ENCODE assay signal across 8 mouse cellular contexts in genomic region chr1:189006267-189006666, GRCm38 (mm10). TPM values are rescaled to one million over a fixed set of nuclear protein-coding genes. Genes with fewer than 3 reads are reported as not detected.
A peak's percentile ranks its signal among the peaks of the same experiment; 100 is the strongest.
DNase-seq lines count a peak whose midpoint lies in the region; ATAC-seq and TF ChIP-seq lines count a peak whose summit lies in the region.

No protein-coding gene starts in this region.

- no peak overlapping the region for H3K9ac ChIP-seq in lung, postnatal 0 days (replicated peaks; ENCODE audit: low read depth)
- H3K9ac ChIP-seq in forebrain, embryonic 13.5 days, result peak overlapping the region; percentile 26; the same call in 1 of the 2 replicates
- no peak overlapping the region; the same call in 1 of the 2 replicates for H3K9ac ChIP-seq in liver, embryonic 11.5 days (ENCODE audit: low read depth, low read length)
- no peak overlapping the region for H3K9ac ChIP-seq in stomach, embryonic 16.5 days (ENCODE audit: low read length)

- H3K9me3 ChIP-seq in lung, postnatal 0 days (ENCODE audit: low read length), result no peaks in the 10 kb centered on the region
- no peaks in the 10 kb centered on the region for H3K9me3 ChIP-seq in forebrain, embryonic 13.5 days (replicated peaks)
- no peaks in the 10 kb centered on the region for H3K9me3 ChIP-seq in liver, embryonic 11.5 days (ENCODE audit: control insufficient read depth, low read length)
- H3K9me3 ChIP-seq in stomach, embryonic 16.5 days (replicated peaks; ENCODE audit: control insufficient read depth, low read length), result no peaks in the 10 kb centered on the region

- peak; percentile 88 for DNase-seq in lung, postnatal 0 days (ENCODE audit: low spot score)
- no peak for DNase-seq in lung, postnatal 14 days
- no peak for DNase-seq in liver, embryonic 11.5 days (ENCODE audit: low spot score)
- no peak for DNase-seq in layer of hippocampus, postnatal 14 days (ENCODE audit: low spot score in 2 of 2)
- DNase-seq in Muller cell, postnatal 12 days (ENCODE audit: inconsistent ontology term), result no peak
- DNase-seq in testis, postnatal 10 days (ENCODE audit: low spot score), result no peak

- H3K4me1 ChIP-seq in lung, postnatal 0 days (ENCODE audit: insufficient read depth, low read depth, low read length), result peaks cover 15% of the 10 kb centered on the region; the same call in 1 of the 2 replicates
- H3K4me1 ChIP-seq in forebrain, embryonic 13.5 days, result peaks cover 28% of the 10 kb centered on the region
- H3K4me1 ChIP-seq in liver, embryonic 11.5 days (replicated peaks; ENCODE audit: control insufficient read depth, insufficient read depth, low read length), result peaks cover 9% of the 10 kb centered on the region
- H3K4me1 ChIP-seq in stomach, embryonic 16.5 days (ENCODE audit: control insufficient read depth, insufficient read depth, low read length), result peaks cover 13% of the 10 kb centered on the region

- no peaks in the 10 kb centered on the region for H3K27me3 ChIP-seq in lung, postnatal 0 days (replicated peaks; ENCODE audit: insufficient read depth, low read length)
- H3K27me3 ChIP-seq in forebrain, embryonic 13.5 days, result no peaks in the 10 kb centered on the region
- H3K27me3 ChIP-seq in liver, embryonic 11.5 days (replicated peaks; ENCODE audit: control insufficient read depth, insufficient read depth, low read length), result no peaks in the 10 kb centered on the region
- H3K27me3 ChIP-seq in stomach, embryonic 16.5 days (ENCODE audit: control insufficient read depth, insufficient read depth, low read length), result no peaks in the 10 kb centered on the region

- H3K4me2 ChIP-seq in lung, postnatal 0 days (replicated peaks; ENCODE audit: low read depth, low read length), result peak overlapping the region; percentile 95; the same call in 1 of the 2 replicates
- peak overlapping the region; percentile 99 for H3K4me2 ChIP-seq in forebrain, embryonic 13.5 days
- peak overlapping the region; percentile 96 for H3K4me2 ChIP-seq in liver, embryonic 11.5 days
- H3K4me2 ChIP-seq in stomach, embryonic 16.5 days (ENCODE audit: low read depth, low read length), result peak overlapping the region; percentile 96

- peak overlapping the region; percentile 99; the same call in 1 of the 2 replicates for H3K4me3 ChIP-seq in lung, postnatal 0 days (ENCODE audit: low read depth, low read length)
- peak overlapping the region; percentile 98; the same call in 1 of the 2 replicates for H3K4me3 ChIP-seq in forebrain, embryonic 13.5 days
- peak overlapping the region; percentile 96 for H3K4me3 ChIP-seq in liver, embryonic 11.5 days (ENCODE audit: low read depth, low read length)
- H3K4me3 ChIP-seq in stomach, embryonic 16.5 days (replicated peaks; ENCODE audit: low read length), result peak overlapping the region; percentile 96

- no peaks in the 10 kb centered on the region for H3K36me3 ChIP-seq in lung, postnatal 0 days (ENCODE audit: insufficient read depth, low read length)
- H3K36me3 ChIP-seq in forebrain, embryonic 13.5 days (ENCODE audit: poor library complexity, severe bottlenecking), result 0 out of 2 replicates have a peak, but pooled peaks cover 13% of the 10 kb centered on the region
- H3K36me3 ChIP-seq in liver, embryonic 11.5 days (ENCODE audit: control insufficient read depth, insufficient read depth, low read length), result no peaks in the 10 kb centered on the region
- no peaks in the 10 kb centered on the region for H3K36me3 ChIP-seq in stomach, embryonic 16.5 days (ENCODE audit: control insufficient read depth, insufficient read depth, low read length)

- TF ChIP-seq CTCF in lung, postnatal 0 days (IDR thresholded peaks at IDR 0.05), result no peak

- H3K27ac ChIP-seq in lung, postnatal 0 days (ENCODE audit: low read length), result no peak overlapping the region
- no peak overlapping the region for H3K27ac ChIP-seq in forebrain, embryonic 13.5 days
- H3K27ac ChIP-seq in liver, embryonic 11.5 days (ENCODE audit: low read depth, low read length), result no peak overlapping the region
- H3K27ac ChIP-seq in stomach, embryonic 16.5 days (ENCODE audit: low read length), result no peak overlapping the region

- no peak for TF ChIP-seq EP300 in lung, postnatal 0 days (IDR thresholded peaks at IDR 0.05)

- 32% methylated on average over 5 of the region's 5 CpGs for WGBS in lung, postnatal 0 days
- WGBS in forebrain, embryonic 13.5 days, result 66% methylated on average over 5 of the region's 5 CpGs
- 62% methylated on average over 5 of the region's 5 CpGs for WGBS in liver, embryonic 11.5 days
- 44% methylated on average over 5 of the region's 5 CpGs for WGBS in stomach, embryonic 16.5 days

- ATAC-seq in lung, postnatal 0 days, result peak; percentile 59
- ATAC-seq in forebrain, embryonic 13.5 days, result no peak
- no peak for ATAC-seq in liver, embryonic 11.5 days (replicated peaks; ENCODE audit: low FRiP score)
- ATAC-seq in stomach, embryonic 16.5 days (ENCODE audit: insufficient read depth, low FRiP score), result peak; percentile 69; the same call in 1 of the 2 replicates

RNA-seq across cellular contexts. Expression of gene Kctd3, which starts 1.4 kb away (rescaled TPM):
- 19.3 and 22.5 TPM in 2 replicates for polyA plus RNA-seq in lung, postnatal 0 days (2015; fragmentation: Nextera tagmentation; extraction: Ambion mirVana)
- polyA plus RNA-seq in forebrain, embryonic 13.5 days (2015; fragmentation: Nextera tagmentation; extraction: Ambion mirVana), result 31.8 and 34.4 TPM in 2 replicates
- 22.7 and 23.8 TPM in 2 replicates for polyA plus RNA-seq in liver, embryonic 11.5 days (2014; fragmentation: Nextera tagmentation; extraction: Ambion mirVana)
- polyA plus RNA-seq in stomach, embryonic 16.5 days (2015; fragmentation: Nextera tagmentation; extraction: Ambion mirVana), result 20.1 and 21.9 TPM in 2 replicates
- 100 to 1,000 TPM; 103 to 109 TPM for total RNA-seq in layer of hippocampus, postnatal 14 days (2021)

Comparison
In these comparisons a context has a peak if more than half of its experiments do, and no peak if none do; other contexts are left out.
1. ATAC-seq: peak in lung, postnatal 0 days (single experiment) and stomach, embryonic 16.5 days (single experiment); none in forebrain, embryonic 13.5 days (single experiment) and liver, embryonic 11.5 days (single experiment).
2. Peak in every context shown above with its lines, with median percentiles within 50 percentile points of each other: H3K4me2 ChIP-seq and H3K4me3 ChIP-seq.